Mouse (Mus musculus) embryonic facial prominence, embryonic 12.5 days (tissue): ENCODE data around the gene Rufy3. TPM values are rescaled to one million over a fixed set of nuclear protein-coding genes. Genes with fewer than 3 reads are reported as not detected.
A peak's percentile ranks its signal among the peaks of the same experiment; 100 is the strongest.

Source experiments
- ATAC-seq: fragments of 200-750 bp; cut with Nextera tagmentation; 2 replicates; pipeline ENCODE4 v1.8.0; 2017; ENCODE audit not compliant: insufficient number of reproducible peaks, insufficient read depth, low FRiP score, low TSS enrichment
- H3K27ac ChIP-seq: fragments of 300-500 bp; sonication (generic); 2 replicates; pipeline ENCODE4 v1.5.1; 2016; ENCODE audit warnings: mild to moderate bottlenecking
- H3K27me3 ChIP-seq: fragments of 300-500 bp; sonication (generic); 2 replicates; pipeline ENCODE4 v1.6.1; 2016; ENCODE audit warnings: mild to moderate bottlenecking, moderate library complexity
- H3K36me3 ChIP-seq: fragments of 300-500 bp; sonication (generic); 2 replicates; pipeline ENCODE4 v1.6.1; 2016; ENCODE audit warnings: mild to moderate bottlenecking
- H3K4me1 ChIP-seq: fragments of 300-500 bp; sonication (generic); 2 replicates; pipeline ENCODE4 v1.6.1; 2016
- H3K4me2 ChIP-seq: fragments of 300-500 bp; sonication (generic); replicated peaks from 2 replicates; pipeline ENCODE4 v1.6.1; 2016; ENCODE audit warnings: mild to moderate bottlenecking, moderate library complexity
- H3K4me3 ChIP-seq: fragments of 300-500 bp; sonication (generic); 2 replicates; pipeline ENCODE4 v1.5.1; 2016; ENCODE audit warnings: mild to moderate bottlenecking
- H3K9ac ChIP-seq: fragments of 300-500 bp; sonication (generic); 2 replicates; pipeline ENCODE4 v1.6.1; 2016; ENCODE audit warnings: mild to moderate bottlenecking, moderate library complexity
- H3K9me3 ChIP-seq: fragments of 300-500 bp; sonication (generic); 2 replicates; pipeline ENCODE4 v1.6.1; 2016; ENCODE audit warnings: mild to moderate bottlenecking, moderate library complexity
- WGBS: fragments of 180-500 bp; shearing (Covaris S2); methylation state at CpG from one replicate; pipeline ENCODE4 v1.1.7; 2016; 5-methylcytosine and 5-hydroxymethylcytosine counted together
- polyA plus RNA-seq: library from polyadenylated mRNA; unstranded; fragments of >200 nt; fragmentation: Nextera tagmentation; extraction: Ambion mirVana; gene quantifications from 2 replicates; pipeline ENCODE4 v1.2.1, GENCODE M21; 2016

Rufy3 gene
- polyA plus RNA-seq, 1 experiment from 2014 or later: 31.6 TPM

GRCm38 (mm10) chr5:88558991-88559390 is 5.8 kb upstream of the Rufy3 start:
- no peaks in the 10 kb centered on the region for H3K9me3 ChIP-seq
- 17% methylated on average over 1 of the region's 1 CpGs for WGBS
- no peak overlapping the region for H3K4me3 ChIP-seq
- no peaks in the 10 kb centered on the region for H3K27me3 ChIP-seq
- H3K4me1 ChIP-seq: peaks cover 13% of the 10 kb centered on the region
- H3K27ac ChIP-seq: no peak overlapping the region
- ATAC-seq: no peak
- H3K36me3 ChIP-seq: peaks cover 4% of the 10 kb centered on the region
- H3K9ac ChIP-seq: no peak overlapping the region
- no peak overlapping the region for H3K4me2 ChIP-seq

- WGBS: 83% methylated on average over 9 of the region's 9 CpGs
- Histone ChIP-seq H3K4me1 (0 out of 2 replicates have a peak, but pooled peaks cover 4% of the 10 kb centered on the region), H3K27me3 (no peaks in the 10 kb centered on the region), H3K27ac (no peak overlapping the region), H3K9me3 (no peaks in the 10 kb centered on the region), H3K4me3 (no peak overlapping the region), H3K36me3 (peaks cover 4% of the 10 kb centered on the region; the same call in 1 of the 2 replicates), H3K9ac (no peak overlapping the region), H3K4me2 (no peak overlapping the region)
- no peak for ATAC-seq
Measured at GRCm38 (mm10) chr5:88561080-88561814, 3.6 kb upstream of the Rufy3 start.

- H3K4me3 ChIP-seq: no peak overlapping the region
- 71% methylated on average over 8 of the region's 8 CpGs for WGBS
- ATAC-seq: no peak
- no peak overlapping the region for H3K9ac ChIP-seq
- H3K27me3 ChIP-seq: no peaks in the 10 kb centered on the region
- no peaks in the 10 kb centered on the region for H3K9me3 ChIP-seq
- H3K36me3 ChIP-seq: no peaks in the 10 kb centered on the region
- no peak overlapping the region for H3K4me2 ChIP-seq
- H3K27ac ChIP-seq: no peak overlapping the region
- 0 out of 2 replicates have a peak, but pooled peaks cover 5% of the 10 kb centered on the region for H3K4me1 ChIP-seq
Measured at GRCm38 (mm10) chr5:88562863-88563780, 1.7 kb upstream of the Rufy3 start.

- H3K9me3 ChIP-seq: no peaks in the 10 kb centered on the region
- no peaks in the 10 kb centered on the region for H3K27me3 ChIP-seq
- H3K27ac ChIP-seq: peak overlapping the region; percentile 85
- ATAC-seq: peak; percentile 76
- H3K4me2 ChIP-seq: peak overlapping the region; percentile 65
- 1% methylated on average over 108 of the region's 119 CpGs for WGBS
- H3K9ac ChIP-seq: peak overlapping the region; percentile 89
- no peaks in the 10 kb centered on the region for H3K36me3 ChIP-seq
- H3K4me1 ChIP-seq: 0 out of 2 replicates have a peak, but pooled peaks cover 5% of the 10 kb centered on the region
- peak overlapping the region; percentile 96 for H3K4me3 ChIP-seq
Measured at GRCm38 (mm10) chr5:88565148-88566033, 551 bp downstream of the Rufy3 start.

- Histone ChIP-seq H3K9ac (peak overlapping the region; percentile 89), H3K27ac (0 out of 2 replicates have a peak overlapping the region, but pooled peaks have one; percentile 85), H3K36me3 (peaks cover 4% of the 10 kb centered on the region; the same call in 1 of the 2 replicates), H3K4me3 (peak overlapping the region; percentile 96), H3K27me3 (no peaks in the 10 kb centered on the region), H3K4me1 (0 out of 2 replicates have a peak, but pooled peaks cover 5% of the 10 kb centered on the region), H3K4me2 (peak overlapping the region; percentile 65), H3K9me3 (no peaks in the 10 kb centered on the region)
- WGBS: 3% methylated on average over 14 of the region's 14 CpGs
- no peak for ATAC-seq
Measured at GRCm38 (mm10) chr5:88566034-88566841, 1.4 kb downstream of the Rufy3 start.

- Histone ChIP-seq H3K36me3 (peaks cover 7% of the 10 kb centered on the region; the same call in 1 of the 2 replicates), H3K4me3 (no peak overlapping the region), H3K27me3 (no peaks in the 10 kb centered on the region), H3K9me3 (no peaks in the 10 kb centered on the region), H3K9ac (no peak overlapping the region), H3K27ac (no peak overlapping the region), H3K4me2 (no peak overlapping the region), H3K4me1 (0 out of 2 replicates have a peak, but pooled peaks cover 5% of the 10 kb centered on the region)
- WGBS: 70% methylated on average over 3 of the region's 3 CpGs
- no peak for ATAC-seq
Measured at GRCm38 (mm10) chr5:88569541-88569940, 4.7 kb downstream of the Rufy3 start.

GRCm38 (mm10) chr5:88574829-88575228 is 10.0 kb downstream of the Rufy3 start:
- no peak for ATAC-seq
- H3K9ac ChIP-seq: no peak overlapping the region
- H3K9me3 ChIP-seq: no peaks in the 10 kb centered on the region
- peaks cover 7% of the 10 kb centered on the region; the same call in 1 of the 2 replicates for H3K36me3 ChIP-seq
- no peak overlapping the region for H3K4me2 ChIP-seq
- WGBS: 86% methylated on average over 3 of the region's 3 CpGs
- H3K4me1 ChIP-seq: peaks cover 8% of the 10 kb centered on the region; the same call in 1 of the 2 replicates
- H3K4me3 ChIP-seq: no peak overlapping the region
- no peaks in the 10 kb centered on the region for H3K27me3 ChIP-seq
- no peak overlapping the region for H3K27ac ChIP-seq

GRCm38 (mm10) chr5:88575506-88576338 is 10.9 kb downstream of the Rufy3 start:
- H3K27ac ChIP-seq: peak overlapping the region; percentile 42; the same call in 1 of the 2 replicates
- ATAC-seq: no peak
- no peak overlapping the region for H3K9ac ChIP-seq
- no peaks in the 10 kb centered on the region for H3K9me3 ChIP-seq
- H3K4me3 ChIP-seq: no peak overlapping the region
- H3K36me3 ChIP-seq: peaks cover 5% of the 10 kb centered on the region; the same call in 1 of the 2 replicates
- H3K4me2 ChIP-seq: no peak overlapping the region
- peaks cover 8% of the 10 kb centered on the region; the same call in 1 of the 2 replicates for H3K4me1 ChIP-seq
- H3K27me3 ChIP-seq: no peaks in the 10 kb centered on the region
- 44% methylated on average over 3 of the region's 3 CpGs for WGBS

GRCm38 (mm10) chr5:88580681-88581080 is 15.8 kb downstream of the Rufy3 start:
- Histone ChIP-seq H3K36me3 (no peaks in the 10 kb centered on the region), H3K9me3 (no peaks in the 10 kb centered on the region), H3K4me2 (no peak overlapping the region), H3K4me3 (no peak overlapping the region), H3K9ac (no peak overlapping the region), H3K27ac (no peak overlapping the region), H3K27me3 (no peaks in the 10 kb centered on the region), H3K4me1 (peaks cover 19% of the 10 kb centered on the region)
- no peak for ATAC-seq
- 85% methylated on average over 10 of the region's 10 CpGs for WGBS

- H3K4me3 ChIP-seq: no peak overlapping the region
- H3K36me3 ChIP-seq: no peaks in the 10 kb centered on the region
- 93% methylated on average over 6 of the region's 6 CpGs for whole genome bisulfite sequencing
- H3K27ac ChIP-seq: no peak overlapping the region
- no peak for ATAC-seq
- H3K9ac ChIP-seq: no peak overlapping the region
- no peak overlapping the region for H3K4me2 ChIP-seq
- H3K4me1 ChIP-seq: peaks cover 21% of the 10 kb centered on the region
- no peaks in the 10 kb centered on the region for H3K27me3 ChIP-seq
- H3K9me3 ChIP-seq: no peaks in the 10 kb centered on the region
Measured at GRCm38 (mm10) chr5:88581343-88581742, 16.5 kb downstream of the Rufy3 start.
